Comparison of ENCODE assay signal across 34 mouse cellular contexts in the genomic region with DNA sequence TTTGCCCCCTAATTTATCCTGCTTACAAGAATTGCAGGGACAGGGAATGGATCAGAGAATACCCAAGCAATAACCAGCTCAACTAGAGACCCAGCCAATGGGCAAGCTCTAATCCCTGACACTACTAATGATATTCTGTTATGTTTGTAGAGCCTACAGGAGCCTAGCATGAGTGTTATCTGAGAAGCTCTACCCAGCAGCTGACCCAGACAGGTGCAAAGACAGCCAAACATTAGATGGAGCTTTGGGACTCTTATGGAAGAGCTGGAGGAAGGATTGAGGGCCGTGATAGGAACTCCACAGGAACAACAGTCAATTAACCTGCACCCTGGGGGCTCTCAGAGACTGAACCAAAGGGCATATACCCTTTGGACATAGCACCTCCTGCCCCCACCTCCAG.
"Had no signal": no experiment of that assay in that cellular context is flagged by ENCODE, and none has a peak within 500 bp of the region (broad histone marks: within the 10 kb centered on the region; RNA-seq: fewer than 3 reads in every experiment).

No protein-coding gene starts in this region.

- H3K9me3 ChIP-seq: heart, embryonic 12.5 days; heart, embryonic 13.5 days; heart, embryonic 15.5 days; hindbrain, embryonic 10.5 days; hindbrain, embryonic 12.5 days; hindbrain, embryonic 13.5 days; hindbrain, embryonic 15.5 days; intestine, embryonic 15.5 days; kidney, embryonic 15.5 days had no signal

- H3K36me3 ChIP-seq: heart, embryonic 13.5 days; heart, embryonic 15.5 days; hindbrain, embryonic 10.5 days; hindbrain, embryonic 12.5 days; hindbrain, embryonic 13.5 days; hindbrain, embryonic 15.5 days; intestine, embryonic 15.5 days; kidney, embryonic 15.5 days had no signal

- ATAC-seq: hindbrain, embryonic 16.5 days; inflammation-experienced regulatory T-cells, adult 6 months; intestine, embryonic 15.5 days; intestine, embryonic 16.5 days; intestine, postnatal 0 days had no signal

- DNase-seq: heart, postnatal 10 days; heart, postnatal 14 days; heart, postnatal 36 days; heart, postnatal 4 days; kidney, adult 11 months; kidney, adult 18-20 months; kidney, adult 2 months; kidney, adult 8-10 months; kidney, adult 9 months; kidney, postnatal 10 days; kidney, postnatal 14 days; kidney, postnatal 25 days; kidney, postnatal 36 days; kidney, postnatal 4 days; layer of hippocampus, adult 9-11 months; layer of hippocampus, postnatal 36 days had no signal

- H3K4me2 ChIP-seq: heart, embryonic 12.5 days; heart, embryonic 13.5 days; heart, embryonic 15.5 days; hindbrain, embryonic 12.5 days; hindbrain, embryonic 13.5 days; hindbrain, embryonic 14.5 days; hindbrain, embryonic 15.5 days; intestine, embryonic 15.5 days; kidney, embryonic 15.5 days had no signal

- H3K27ac ChIP-seq: heart, embryonic 13.5 days; heart, embryonic 15.5 days; hindbrain, embryonic 10.5 days; hindbrain, embryonic 12.5 days; hindbrain, embryonic 13.5 days; hindbrain, embryonic 14.5 days; hindbrain, embryonic 15.5 days; hindbrain, postnatal 0 days; intestine, embryonic 15.5 days; kidney, embryonic 15.5 days; kidney, postnatal 0 days; layer of hippocampus, adult 2 months; left cerebral cortex, adult 2 months had no signal

- H3K27me3 ChIP-seq: heart, embryonic 12.5 days; heart, embryonic 13.5 days; heart, embryonic 15.5 days; hindbrain, embryonic 12.5 days; hindbrain, embryonic 13.5 days; hindbrain, embryonic 15.5 days; intestine, embryonic 15.5 days; kidney, embryonic 15.5 days had no signal

- H3K9ac ChIP-seq: heart, embryonic 12.5 days; heart, embryonic 13.5 days; heart, embryonic 15.5 days; hindbrain, embryonic 12.5 days; hindbrain, embryonic 13.5 days; hindbrain, embryonic 14.5 days; hindbrain, embryonic 15.5 days; intestine, embryonic 15.5 days; kidney, embryonic 15.5 days had no signal

- H3K4me1 ChIP-seq: hindbrain, embryonic 10.5 days; intestine, embryonic 15.5 days; kidney, embryonic 15.5 days had no signal

- H3K4me3 ChIP-seq: heart, embryonic 12.5 days; heart, embryonic 13.5 days; heart, embryonic 15.5 days; hindbrain, embryonic 10.5 days; hindbrain, embryonic 12.5 days; hindbrain, embryonic 13.5 days; hindbrain, embryonic 15.5 days; intestine, embryonic 15.5 days; kidney, embryonic 15.5 days; layer of hippocampus, adult 2 months; left cerebral cortex, adult 2 months had no signal
